Mouse (Mus musculus): ENCODE data around the gene Cdk11b.

Cdk11b gene

GRCm38 (mm10) chr4:155624338-155625291, at the start of gene Cdk11b:
Gene Cdk11b, plus strand, starts transcription at chr4:155624854.
- DNase-seq: peak; percentile 97

GRCm38 (mm10) chr4:155574931-155575330, 49.7 kb upstream of the Cdk11b start:
- DNase-seq: peak; percentile 42 to 56

GRCm38 (mm10) chr4:155575521-155575920, 49.1 kb upstream of the Cdk11b start:
- no peak for DNase-seq

GRCm38 (mm10) chr4:155577132-155577531, 47.5 kb upstream of the Cdk11b start:
- no peak for DNase-seq

GRCm38 (mm10) chr4:155577741-155578140, 46.9 kb upstream of the Cdk11b start:
- no peak for DNase-seq

GRCm38 (mm10) chr4:155578336-155579125, 46.1 kb upstream of the Cdk11b start:
- no peak for DNase-seq

- peak; percentile 66 to 80 for DNase-seq
Observed at GRCm38 (mm10) chr4:155580420-155580819, 44.2 kb upstream of the Cdk11b start.

- DNase-seq: no peak
Observed at GRCm38 (mm10) chr4:155582279-155582905, 42.3 kb upstream of the Cdk11b start.

GRCm38 (mm10) chr4:155589356-155589755, 35.3 kb upstream of the Cdk11b start:
- DNase-seq: no peak

GRCm38 (mm10) chr4:155591012-155591719, 33.5 kb upstream of the Cdk11b start:
- DNase-seq: no peak

GRCm38 (mm10) chr4:155593780-155594179, 30.9 kb upstream of the Cdk11b start:
- no peak for DNase-seq

GRCm38 (mm10) chr4:155595777-155596176, 28.9 kb upstream of the Cdk11b start:
- DNase-seq: no peak

- DNase-seq: no peak
Observed at GRCm38 (mm10) chr4:155596606-155597005, 28.0 kb upstream of the Cdk11b start.

- no peak for DNase-seq
Observed at GRCm38 (mm10) chr4:155598536-155598935, 26.1 kb upstream of the Cdk11b start.

GRCm38 (mm10) chr4:155599901-155600825, 24.5 kb upstream of the Cdk11b start:
- no peak for DNase-seq

- peak; percentile 99 for DNase-seq
Observed at GRCm38 (mm10) chr4:155601091-155601996, 23.3 kb upstream of the Cdk11b start, which contains the start of gene Slc35e2. Gene Slc35e2, plus strand, starts transcription at chr4:155601416.

- no peak for DNase-seq
Observed at GRCm38 (mm10) chr4:155601997-155602456, 22.6 kb upstream of the Cdk11b start.

GRCm38 (mm10) chr4:155602753-155603152, 21.9 kb upstream of the Cdk11b start:
- DNase-seq: no peak

- no peak for DNase-seq
Observed at GRCm38 (mm10) chr4:155603801-155604200, 20.9 kb upstream of the Cdk11b start.

- DNase-seq: no peak
Observed at GRCm38 (mm10) chr4:155605132-155605531, 19.5 kb upstream of the Cdk11b start.
